Mouse (Mus musculus) NIH3T3 (cell line): ENCODE data around the gene Zfp72.
A peak's percentile ranks its signal among the peaks of the same experiment; 100 is the strongest.

ENCODE experiments used
- DNase-seq: peaks from one replicate; pipeline ENCODE4 v3.0.0-alpha.2; 2012; ENCODE audit warnings: low read depth

Gene Zfp72

DNA sequence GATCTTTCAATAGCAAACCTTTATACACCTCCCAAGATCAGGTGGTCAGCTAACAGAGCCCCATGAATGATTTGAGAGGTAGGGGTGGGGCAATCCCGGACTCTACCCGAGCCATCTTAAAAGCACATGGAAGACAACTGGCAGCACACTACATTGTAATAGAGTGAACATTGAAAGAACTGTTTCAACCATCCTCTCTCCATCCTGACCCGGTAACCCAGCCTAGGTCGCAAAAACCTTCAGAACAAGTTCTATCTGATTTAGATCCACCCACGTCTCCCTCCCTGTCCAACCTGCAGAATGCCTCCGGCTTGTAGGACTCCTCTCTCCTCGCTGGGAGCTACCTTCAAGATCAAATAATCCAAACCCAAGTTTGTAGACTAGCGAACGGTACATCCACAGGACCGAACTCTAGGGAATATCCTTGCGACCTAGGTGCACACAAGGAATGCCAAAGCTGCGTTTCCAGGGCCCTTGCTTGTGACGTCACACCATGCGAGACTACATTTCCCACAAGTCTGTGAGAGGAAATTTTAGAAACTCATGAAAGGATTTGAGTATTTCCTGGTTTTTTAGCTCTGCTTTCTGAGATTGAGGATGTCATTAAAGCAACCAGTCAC is at the start of gene Zfp72:
Gene Zfp72 (minus strand): TSS at position 466 of the 620 bp plus-strand sequence.
- DNase-seq, result peak; percentile 86

DNA sequence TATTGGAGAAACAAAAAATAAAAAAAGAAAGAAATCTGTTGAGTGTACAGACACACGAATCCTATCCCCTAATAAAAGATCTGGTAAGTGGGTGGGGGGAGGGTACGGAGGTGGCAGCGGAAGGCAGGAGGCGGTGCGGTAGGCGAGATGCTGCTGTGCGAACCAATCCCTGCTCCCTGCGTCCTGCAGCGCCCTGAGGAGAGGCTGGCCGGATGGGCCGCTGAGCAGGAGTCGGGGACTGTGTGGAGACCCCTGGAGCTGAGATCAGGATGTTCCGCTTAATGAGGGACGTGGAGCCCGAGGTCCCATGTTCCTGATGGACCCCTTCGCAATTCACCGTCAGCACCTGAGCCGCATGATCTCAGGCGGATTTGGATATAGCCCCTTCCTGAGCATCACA is 49.3 kb upstream of the Zfp72 start:
- no peak for DNase-seq

DNA sequence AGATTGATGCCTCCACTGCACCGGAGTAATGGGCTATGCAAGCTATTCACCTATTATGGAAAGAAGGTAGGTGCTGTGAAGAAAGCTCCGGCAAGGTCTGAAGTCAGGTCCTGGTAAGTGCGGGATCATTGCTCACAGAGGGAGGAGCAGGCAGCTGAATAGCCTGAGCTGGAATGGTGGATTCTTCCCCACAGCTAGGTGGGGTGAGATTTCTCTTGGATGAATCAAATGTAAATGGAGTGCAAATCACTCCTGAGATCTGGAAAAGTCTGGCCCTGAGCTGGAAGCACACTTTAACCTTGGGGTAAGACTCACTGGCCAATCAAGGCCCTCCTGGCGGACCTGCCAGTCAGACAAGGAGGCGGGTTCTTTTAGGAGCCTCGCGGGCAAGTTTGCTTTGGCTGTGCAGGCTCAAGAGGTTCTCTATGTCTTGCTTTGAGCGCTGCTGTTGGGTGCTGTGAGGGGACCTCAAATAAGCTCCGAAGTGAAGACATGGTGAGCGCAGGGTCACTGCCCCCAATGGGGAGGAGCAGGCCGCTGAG is 8.7 kb upstream of the Zfp72 start, which contains the start of gene Ftl1-ps1:
Gene Ftl1-ps1 (plus strand): TSS at position 397 of the 542 bp plus-strand sequence.
- DNase-seq, result peak; percentile 34

DNA sequence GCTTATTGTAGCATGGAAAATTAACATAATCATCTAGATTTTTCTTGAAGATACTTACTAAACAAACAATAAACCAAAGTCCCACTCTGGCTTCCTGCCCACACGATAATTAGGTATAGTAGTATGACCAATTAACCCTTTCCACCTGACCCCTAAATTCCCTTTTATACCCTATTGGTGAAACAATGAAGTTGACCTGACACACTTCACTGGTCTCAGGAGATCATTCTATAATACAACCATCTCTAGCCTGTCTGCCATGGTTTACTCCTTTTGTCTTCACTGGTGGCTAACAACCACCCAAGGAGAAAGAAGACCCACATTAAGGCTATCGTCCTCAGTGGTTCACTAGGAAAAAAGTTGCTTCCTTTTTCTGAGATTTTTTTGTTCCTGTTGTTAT is 520 bp upstream of the Zfp72 start:
- no peak for DNase-seq

DNA sequence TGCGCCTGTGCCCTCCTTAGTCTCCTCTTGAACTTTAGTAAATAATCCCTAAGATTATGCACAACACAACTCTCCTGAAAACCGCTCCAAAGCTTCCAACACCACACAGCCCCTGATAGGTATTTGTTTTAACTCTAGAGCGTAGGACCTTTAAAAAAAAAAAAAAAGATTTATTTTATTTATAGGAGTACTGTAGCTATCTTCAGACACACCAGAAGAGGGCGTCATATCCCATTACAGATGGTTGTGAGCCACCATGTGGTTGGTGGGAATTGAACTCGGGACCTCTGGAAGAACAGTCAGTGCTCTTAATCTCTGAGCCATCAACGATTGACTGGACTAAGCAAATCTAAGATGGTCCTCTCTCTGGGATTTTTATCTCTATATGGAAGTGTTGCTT is 906 bp downstream of the Zfp72 start:
- no peak for DNase-seq

DNA sequence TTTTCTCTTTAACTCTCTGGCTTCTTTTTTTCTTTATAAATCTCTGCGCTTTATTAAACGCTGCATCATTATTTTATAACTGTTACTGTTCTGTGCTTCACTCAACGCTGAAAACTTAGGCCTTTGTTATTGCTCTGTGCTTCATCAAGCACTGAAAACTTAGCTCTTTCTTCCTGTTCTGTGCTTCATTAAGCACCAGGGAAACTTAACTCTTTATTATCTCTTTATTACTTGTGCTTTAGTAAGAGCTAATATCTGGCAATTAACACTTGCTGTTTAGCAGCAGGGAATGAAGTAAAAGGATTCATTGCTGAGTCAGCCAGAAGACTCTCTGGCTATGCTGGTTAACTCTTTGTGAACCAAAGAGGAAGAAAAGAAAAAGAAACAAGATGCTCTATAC is 8.3 kb downstream of the Zfp72 start:
- no peak for DNase-seq

DNA sequence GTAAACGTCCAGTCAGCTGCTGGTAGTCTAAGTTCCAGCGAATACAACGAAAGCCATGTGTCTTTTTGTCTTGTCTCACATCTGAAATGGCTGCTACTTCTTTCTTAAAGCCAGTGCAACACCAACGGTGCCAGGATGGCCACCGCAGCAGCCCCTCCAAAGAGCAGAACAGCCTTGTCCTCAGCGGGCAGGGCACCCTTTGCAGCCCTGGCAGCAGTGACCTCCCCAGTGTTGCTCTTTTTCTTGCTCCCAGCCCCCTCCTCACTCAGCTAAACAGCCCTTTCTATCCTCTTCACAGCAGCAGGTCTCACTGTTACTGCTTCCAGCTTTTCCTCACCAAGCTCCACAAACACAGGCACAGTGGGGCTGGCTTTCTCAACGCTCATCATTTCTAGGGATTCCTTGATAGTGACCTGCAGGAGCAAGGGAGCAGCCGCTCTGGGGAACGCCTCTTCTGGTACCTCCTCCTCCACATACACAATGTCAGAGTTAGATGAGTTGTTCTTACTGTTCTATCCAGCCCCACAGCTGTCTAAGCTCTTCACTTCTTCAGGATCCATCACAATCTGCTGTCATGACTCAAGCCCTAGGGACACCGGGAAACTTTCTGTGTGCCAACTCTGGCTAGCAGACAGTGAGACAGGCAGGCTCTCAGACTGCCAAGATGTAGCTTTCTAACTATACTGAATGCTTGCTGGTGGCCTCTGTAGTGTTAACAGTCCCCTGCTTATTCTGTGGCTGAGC is 8.9 kb downstream of the Zfp72 start:
- no peak for DNase-seq

DNA sequence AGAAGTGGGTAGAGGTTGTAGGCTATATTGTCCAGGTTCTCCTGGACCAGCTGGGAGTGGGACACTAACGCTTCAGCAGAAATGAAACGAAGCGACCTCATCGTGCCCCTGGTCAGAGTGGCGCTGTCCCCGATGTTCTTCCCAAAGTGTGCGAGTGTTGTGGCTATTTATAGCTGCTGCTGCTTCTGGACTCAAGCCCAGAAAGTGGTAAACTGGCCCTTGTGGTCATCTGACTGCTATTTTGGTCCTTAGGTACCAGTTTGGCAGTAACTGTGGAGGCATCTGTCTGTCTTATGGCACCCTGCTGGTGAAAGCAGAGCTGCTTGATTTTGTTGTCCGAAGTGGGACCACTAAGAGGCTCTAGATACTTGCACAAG is 26.8 kb downstream of the Zfp72 start, which contains the start of gene Lrrc14b:
Gene Lrrc14b (minus strand): TSS at position 147 of the 377 bp plus-strand sequence.
- DNase-seq, result peak; percentile 73

DNA sequence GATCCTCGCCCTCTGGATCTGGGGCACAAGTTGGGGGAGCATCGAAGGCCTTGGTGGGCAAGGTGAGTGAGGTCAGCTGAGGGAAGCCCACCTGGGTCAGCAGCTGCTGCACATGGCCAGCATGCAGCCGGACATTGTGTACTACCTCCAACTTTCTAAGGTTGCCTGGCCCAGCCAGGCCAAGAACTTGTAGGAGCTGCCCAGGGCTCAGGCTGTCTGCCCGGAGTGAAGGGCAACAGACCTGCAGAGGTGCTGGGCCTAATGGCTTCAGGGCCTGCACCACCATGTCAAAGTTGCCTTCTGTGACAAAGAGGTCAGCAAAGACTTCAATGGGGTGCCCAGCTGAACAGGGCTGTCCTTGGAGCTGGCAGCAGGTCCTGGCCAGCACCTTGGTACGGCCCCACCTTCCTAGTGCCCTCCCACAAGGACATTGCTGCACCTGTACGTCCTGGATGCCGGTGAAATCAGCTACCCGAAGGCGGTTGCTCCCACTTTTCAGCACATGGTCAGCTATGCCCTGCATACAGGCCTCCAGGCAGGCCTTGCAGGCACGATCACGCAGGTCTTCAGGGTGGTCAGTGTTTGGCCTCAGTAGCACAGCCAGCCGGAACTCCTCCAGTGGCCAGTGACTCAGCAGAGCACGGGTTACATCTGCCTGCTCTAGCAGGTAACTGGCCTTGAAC is 27.3 kb downstream of the Zfp72 start:
- DNase-seq, result no peak

DNA sequence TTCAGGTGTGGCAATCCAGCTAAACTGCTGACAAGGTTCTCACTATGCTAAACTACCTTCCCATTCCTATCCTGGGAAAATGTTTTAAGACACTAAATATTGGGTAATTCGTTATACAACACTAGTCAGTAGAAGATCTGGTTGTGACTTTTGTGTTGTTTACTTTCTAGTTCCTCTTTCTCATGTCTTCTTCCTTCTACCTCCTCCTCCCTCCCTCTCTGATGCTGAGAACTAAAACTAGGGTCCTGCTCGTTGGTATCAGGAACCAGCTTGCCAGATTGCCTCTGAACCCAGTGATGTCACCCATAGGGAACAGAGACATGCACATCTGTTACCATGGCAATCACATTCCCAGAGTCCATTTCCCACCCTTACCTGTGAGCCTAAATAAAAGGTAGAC is 28.4 kb downstream of the Zfp72 start:
- no peak for DNase-seq

DNA sequence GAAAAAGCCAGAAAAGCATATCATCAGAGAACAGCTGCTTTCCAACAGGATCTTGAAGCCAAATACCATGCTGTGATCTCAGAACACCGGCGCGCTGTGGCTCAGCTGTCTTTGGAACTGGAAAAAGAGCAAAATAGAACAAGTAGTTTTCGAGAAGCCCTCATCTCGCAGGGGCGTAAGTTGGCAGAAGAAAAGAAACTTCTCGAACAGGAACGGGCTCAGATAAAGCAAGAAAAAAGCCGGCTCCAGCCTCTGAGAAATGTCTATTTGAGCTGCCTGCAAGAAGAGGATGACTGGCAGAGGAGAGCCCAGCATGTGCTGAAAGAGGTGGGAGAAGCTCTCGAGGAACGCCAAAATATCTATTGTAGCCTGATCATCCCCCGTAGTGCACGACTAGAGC is 34.1 kb downstream of the Zfp72 start:
- DNase-seq, result no peak

DNA sequence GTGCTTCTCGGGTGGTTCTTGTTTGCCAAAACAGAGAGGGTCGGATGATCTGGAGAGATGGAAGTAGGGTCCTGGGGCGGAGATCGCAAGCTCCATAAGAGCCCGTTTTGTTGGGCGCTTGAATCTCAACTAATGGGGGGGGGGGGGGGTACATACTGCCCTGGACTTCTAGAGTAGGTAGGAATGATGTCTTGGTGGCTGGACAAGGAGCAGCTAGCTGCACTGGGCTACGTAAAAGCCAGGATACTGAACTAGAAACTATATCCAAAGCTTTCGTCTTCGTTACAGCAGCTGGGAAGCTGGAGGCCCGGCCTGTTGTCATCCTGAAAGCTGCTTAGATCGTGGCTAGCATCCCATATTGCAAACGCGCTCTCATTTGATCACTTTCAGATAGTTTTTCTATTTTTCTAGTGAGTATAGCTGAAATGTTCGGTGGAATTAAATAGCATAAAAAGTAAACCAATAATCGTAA is 40.2 kb downstream of the Zfp72 start:
- no peak for DNase-seq

DNA sequence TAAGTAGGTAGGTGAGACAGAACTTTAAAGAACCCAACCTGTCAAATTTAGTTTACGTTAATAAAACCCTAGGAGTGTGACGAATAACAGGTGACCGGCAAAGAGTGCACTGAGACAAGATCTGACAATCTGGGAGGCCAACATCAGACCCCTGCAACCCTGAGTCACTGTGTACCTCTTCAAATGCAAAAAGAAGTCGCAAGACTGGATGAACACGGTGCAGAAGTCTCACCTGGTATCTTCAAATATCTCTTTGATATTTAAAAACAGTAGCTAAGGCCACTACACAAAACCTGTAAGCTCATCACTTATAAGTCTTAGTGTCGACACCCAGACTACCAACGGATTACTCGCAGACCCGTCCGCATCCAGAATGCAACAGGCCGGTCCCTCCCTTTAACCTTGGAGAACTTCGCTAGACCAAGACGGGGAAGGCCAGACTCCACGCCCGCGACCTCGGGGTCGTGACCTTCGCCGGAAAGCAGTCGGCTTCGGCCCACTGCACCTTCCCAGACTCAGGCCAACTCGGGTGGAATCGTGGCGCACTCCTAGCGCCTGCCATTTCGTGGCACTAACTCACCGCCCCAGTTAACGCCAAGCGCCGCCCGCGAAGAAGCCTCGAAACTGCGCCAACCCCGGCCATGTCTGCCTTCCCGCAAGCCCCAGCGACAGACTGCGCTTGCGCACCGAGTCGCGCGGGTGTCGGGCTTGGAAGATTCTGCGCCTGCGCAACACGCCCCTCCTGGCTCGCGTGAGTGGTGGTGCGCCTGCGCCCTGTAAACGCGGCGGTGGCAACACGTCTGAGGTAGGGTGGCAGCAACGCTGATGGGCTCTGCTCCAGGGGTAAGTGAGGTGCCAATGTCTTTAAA is 40.8 kb downstream of the Zfp72 start, which contains the start of the genes Sdha and Ccdc127:
Gene Sdha (minus strand): TSS at position 715 of the 869 bp plus-strand sequence.
Gene Ccdc127 (plus strand): TSS at position 744 of the 869 bp plus-strand sequence.
- DNase-seq, result peak; percentile 98

DNA sequence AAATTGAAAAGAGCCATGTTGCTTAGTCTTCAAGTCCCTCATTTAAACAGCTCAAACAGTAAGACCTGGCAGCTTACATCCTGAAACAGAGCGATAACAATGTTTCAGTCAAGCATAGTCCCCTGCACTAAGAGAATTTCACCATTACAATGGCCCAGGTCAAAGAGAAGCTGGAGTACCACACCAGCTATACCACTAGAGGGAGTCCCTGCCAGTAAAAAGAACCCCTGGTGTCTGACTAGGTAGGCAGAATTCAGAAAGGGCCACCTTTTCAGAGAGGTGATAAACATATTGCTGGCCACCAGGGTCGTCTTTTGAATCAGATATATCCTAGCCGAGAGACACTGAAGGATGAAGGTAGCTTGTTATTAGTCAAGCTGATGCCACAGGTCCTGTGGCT is 49.6 kb downstream of the Zfp72 start:
- DNase-seq, result peak; percentile 70

DNA sequence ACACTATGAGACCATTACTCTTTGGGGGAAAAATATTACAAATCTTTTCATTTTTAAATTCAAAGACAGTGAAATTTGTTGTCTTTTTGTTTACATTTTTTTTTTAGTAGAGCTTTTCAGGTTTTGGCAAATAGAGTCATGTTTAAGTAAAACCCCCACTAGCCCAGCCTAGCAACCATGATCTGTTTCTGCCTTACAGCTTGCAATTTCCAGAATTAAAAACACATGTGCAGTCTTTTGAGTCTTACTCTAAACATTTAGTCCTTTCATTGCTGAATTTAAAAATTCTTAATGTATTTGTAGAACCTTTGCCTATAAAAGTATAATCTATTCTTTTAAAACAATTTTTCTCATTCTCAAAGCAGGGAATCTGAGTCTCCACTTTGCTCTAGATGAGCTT is 61.3 kb downstream of the Zfp72 start:
- DNase-seq, result peak; percentile 45
